Mouse (Mus musculus) MEL (cell line): Measurements from ENCODE around the gene Cntnap2. TPM values are rescaled to one million over a fixed set of nuclear protein-coding genes. Genes with fewer than 3 reads are reported as not detected.
A peak's percentile ranks its signal among the peaks of the same experiment; 100 is the strongest.

Experiments
- DNase-seq: peaks from one replicate; pipeline ENCODE4 v3.0.0; 2011; ENCODE audit warnings: low read depth, low spot score
- H3K27ac ChIP-seq: 2 replicates; pipeline ENCODE4 v1.5.1; 2012; ENCODE audit warnings: low read depth, mild to moderate bottlenecking, control low read depth, low read length, moderate library complexity; ENCODE audit not compliant: control insufficient read depth
- H3K27me3 ChIP-seq, 2 experiments: fragments of 150-350 bp in 1 of 2; sonication (generic) in 1 of 2; 2 replicates each; pipeline ENCODE4 v1.6.1; 2012; ENCODE audit warnings: low read length in 2 of 2, mild to moderate bottlenecking in 2 of 2, improper control_type of control experiment in 1 of 2, moderate library complexity in 1 of 2; ENCODE audit not compliant: insufficient read depth in 2 of 2, control insufficient read depth in 1 of 2
- H3K36me3 ChIP-seq, 2 experiments: 2 replicates each; pipeline ENCODE4 v1.6.1; 2012 to 2014; ENCODE audit warnings: low read length in 2 of 2, improper control_type of control experiment in 1 of 2, inconsistent platforms in 1 of 2, mild to moderate bottlenecking in 1 of 2; ENCODE audit not compliant: insufficient read depth in 2 of 2, control insufficient read depth in 1 of 2
- H3K4me1 ChIP-seq, 2 experiments: fragments of 150-350 bp in 1 of 2; sonication (generic) in 1 of 2; 2 replicates each; pipeline ENCODE4 v1.6.1; 2012; ENCODE audit warnings: low read length in 2 of 2, improper control_type of control experiment in 1 of 2, mild to moderate bottlenecking in 1 of 2; ENCODE audit not compliant: insufficient read depth in 2 of 2, control insufficient read depth in 1 of 2
- H3K4me3 ChIP-seq, 2 experiments: fragments of 150-350 bp in 1 of 2; sonication (generic) in 1 of 2; 2 replicates each; pipeline ENCODE4 v1.5.1; 2012; ENCODE audit warnings: low read depth in 2 of 2, low read length in 2 of 2, mild to moderate bottlenecking in 2 of 2, moderate library complexity in 2 of 2, control low read depth in 1 of 2, improper control_type of control experiment in 1 of 2; ENCODE audit not compliant: control insufficient read depth in 1 of 2, insufficient read depth in 1 of 2
- H3K79me2 ChIP-seq: 2 replicates; pipeline ENCODE4 v1.6.1; 2012; ENCODE audit warnings: mild to moderate bottlenecking, low read length, moderate library complexity; ENCODE audit not compliant: control insufficient read depth, poor library complexity, insufficient read depth
- H3K9ac ChIP-seq: 2 replicates; pipeline ENCODE4 v1.6.1; 2012; ENCODE audit warnings: low read depth, mild to moderate bottlenecking, control low read depth, low read length, moderate library complexity; ENCODE audit not compliant: control insufficient read depth, poor library complexity, severe bottlenecking
- H3K9me3 ChIP-seq: fragments of 150-350 bp; sonication (generic); replicated peaks from 2 replicates; pipeline ENCODE4 v1.6.1; 2012; ENCODE audit warnings: mild to moderate bottlenecking, low read length, improper control_type of control experiment, moderate library complexity; ENCODE audit not compliant: insufficient read depth
- BHLHE40 ChIP-seq: IDR thresholded peaks from 2 replicates; pipeline ENCODE4 v1.6.1; 2012; ENCODE audit warnings: low read depth, mild to moderate bottlenecking, inconsistent platforms, low read length, improper control_type of control experiment, borderline replicate concordance
- CHD2 ChIP-seq: IDR thresholded peaks from 2 replicates; pipeline ENCODE4 v1.6.1; 2011; ENCODE audit warnings: low read length, improper control_type of control experiment
- CTCF ChIP-seq, 3 experiments: IDR thresholded peaks in 2 of 3; conservative IDR thresholded peaks in 1 of 3; 2 replicates each; pipeline ENCODE4 v1.5.1; 2011 to 2012; ENCODE audit warnings: low read length in 3 of 3, low read depth in 2 of 3, mild to moderate bottlenecking in 2 of 3, improper control_type of control experiment in 1 of 3, inconsistent platforms in 1 of 3, mixed read lengths in 1 of 3, moderate library complexity in 1 of 3; ENCODE audit not compliant: control insufficient read depth in 1 of 3, insufficient read depth in 1 of 3, poor library complexity in 1 of 3, severe bottlenecking in 1 of 3
- E2F4 ChIP-seq: IDR thresholded peaks from 2 replicates; pipeline ENCODE4 v1.6.1; 2011; ENCODE audit warnings: low read depth, low read length, improper control_type of control experiment, borderline replicate concordance
- ELF1 ChIP-seq: IDR thresholded peaks from 2 replicates; pipeline ENCODE4 v1.6.1; 2014; ENCODE audit warnings: low read depth, mild to moderate bottlenecking, inconsistent platforms, low read length, improper control_type of control experiment, moderate library complexity
- EP300 ChIP-seq, 2 experiments: IDR thresholded peaks; 2 replicates each; pipeline ENCODE4 v1.6.1; 2011; ENCODE audit warnings: improper control_type of control experiment in 2 of 2, low read length in 2 of 2, low read depth in 1 of 2, mild to moderate bottlenecking in 1 of 2
- ETS1 ChIP-seq: IDR thresholded peaks from 2 replicates; pipeline ENCODE4 v1.6.1; 2012; ENCODE audit warnings: low read depth, mild to moderate bottlenecking, inconsistent platforms, low read length, improper control_type of control experiment, moderate library complexity
- GABPA ChIP-seq: IDR thresholded peaks from 2 replicates; pipeline ENCODE4 v1.6.1; 2012; ENCODE audit warnings: low read depth, mild to moderate bottlenecking, inconsistent platforms, low read length, improper control_type of control experiment, moderate library complexity
- GATA1 ChIP-seq: IDR thresholded peaks from 2 replicates; pipeline ENCODE4 v1.6.1; 2011; ENCODE audit warnings: low read depth, low read length, improper control_type of control experiment
- HCFC1 ChIP-seq: IDR thresholded peaks from 2 replicates; pipeline ENCODE4 v1.6.1; 2012; ENCODE audit warnings: low read depth, mild to moderate bottlenecking, inconsistent platforms, low read length, improper control_type of control experiment, moderate library complexity
- JUND ChIP-seq: IDR thresholded peaks from 2 replicates; pipeline ENCODE4 v1.6.1; 2011; ENCODE audit warnings: low read depth, mild to moderate bottlenecking, improper control_type of control experiment, low read length
- KAT2A ChIP-seq: conservative IDR thresholded peaks from 2 replicates; pipeline ENCODE4 v1.6.1; 2012; ENCODE audit warnings: low read depth, low read length, improper control_type of control experiment, inconsistent platforms
- MAFK ChIP-seq: IDR thresholded peaks from 2 replicates; pipeline ENCODE4 v1.6.1; 2011; ENCODE audit warnings: low read depth, mild to moderate bottlenecking, low read length, improper control_type of control experiment, borderline replicate concordance
- MAX ChIP-seq: IDR thresholded peaks from 2 replicates; pipeline ENCODE4 v1.6.1; 2011; ENCODE audit warnings: low read length, improper control_type of control experiment
- MAZ ChIP-seq: IDR thresholded peaks from 2 replicates; pipeline ENCODE4 v1.6.1; 2012; ENCODE audit warnings: low read depth, mild to moderate bottlenecking, inconsistent platforms, low read length, improper control_type of control experiment
- MEF2A ChIP-seq: IDR thresholded peaks from 2 replicates; pipeline ENCODE4 v1.6.1; 2014; ENCODE audit warnings: low read depth, mild to moderate bottlenecking, inconsistent platforms, low read length, improper control_type of control experiment; ENCODE audit not compliant: poor library complexity, insufficient replicate concordance, severe bottlenecking; ENCODE audit errors: extremely low read depth
- MXI1 ChIP-seq: IDR thresholded peaks from 2 replicates; pipeline ENCODE4 v1.6.1; 2011; ENCODE audit warnings: mild to moderate bottlenecking, low read depth, low read length, improper control_type of control experiment
- MYC ChIP-seq: IDR thresholded peaks from 2 replicates; pipeline ENCODE4 v1.6.1; 2011; ENCODE audit warnings: low read depth, mild to moderate bottlenecking, low read length, improper control_type of control experiment, moderate library complexity
- NRF1 ChIP-seq: IDR thresholded peaks from 2 replicates; pipeline ENCODE4 v1.6.1; 2014; ENCODE audit warnings: low read depth, mild to moderate bottlenecking, inconsistent platforms, low read length, improper control_type of control experiment, moderate library complexity; ENCODE audit not compliant: poor library complexity, insufficient read depth, severe bottlenecking
- POLR2A ChIP-seq, 2 experiments: IDR thresholded peaks; 2 replicates each; pipeline ENCODE4 v1.6.1; 2011 to 2012; ENCODE audit warnings: low read length in 2 of 2, mild to moderate bottlenecking in 2 of 2, control low read depth in 1 of 2, improper control_type of control experiment in 1 of 2, low read depth in 1 of 2, moderate library complexity in 1 of 2; ENCODE audit not compliant: control insufficient read depth in 1 of 2, insufficient read depth in 1 of 2, poor library complexity in 1 of 2
- POLR2AphosphoS5 ChIP-seq: IDR thresholded peaks from 2 replicates; pipeline ENCODE4 v1.6.1; 2012; ENCODE audit warnings: low read depth, borderline replicate concordance, mild to moderate bottlenecking, inconsistent platforms, low read length, moderate library complexity, mixed read lengths
- RAD21 ChIP-seq: IDR thresholded peaks from 2 replicates; pipeline ENCODE4 v1.6.1; 2011; ENCODE audit warnings: mild to moderate bottlenecking, low read depth, low read length, improper control_type of control experiment
- SIN3A ChIP-seq: IDR thresholded peaks from 2 replicates; pipeline ENCODE4 v1.6.1; 2012; ENCODE audit warnings: low read length, improper control_type of control experiment, inconsistent platforms
- SMC3 ChIP-seq: IDR thresholded peaks from 2 replicates; pipeline ENCODE4 v1.6.1; 2011; ENCODE audit warnings: low read depth, low read length, improper control_type of control experiment
- TAL1 ChIP-seq: IDR thresholded peaks from 2 replicates; pipeline ENCODE4 v1.6.1; 2012; ENCODE audit warnings: mild to moderate bottlenecking, inconsistent platforms, low read length, moderate library complexity, mixed read lengths
- TBP ChIP-seq: IDR thresholded peaks from 2 replicates; pipeline ENCODE4 v1.8.0; 2011; ENCODE audit warnings: low read depth, low read length, improper control_type of control experiment
- TCF12 ChIP-seq: IDR thresholded peaks from 2 replicates; pipeline ENCODE4 v1.6.1; 2014; ENCODE audit warnings: low read depth, mild to moderate bottlenecking, inconsistent platforms, low read length, improper control_type of control experiment, moderate library complexity
- UBTF ChIP-seq: IDR thresholded peaks from 2 replicates; pipeline ENCODE4 v1.6.1; 2012; ENCODE audit warnings: low read depth, mild to moderate bottlenecking, inconsistent platforms, low read length, improper control_type of control experiment, moderate library complexity, borderline replicate concordance; ENCODE audit not compliant: insufficient read depth
- USF2 ChIP-seq, 2 experiments: IDR thresholded peaks; 2 replicates each; pipeline ENCODE4 v1.6.1; 2011 to 2012; ENCODE audit warnings: improper control_type of control experiment in 2 of 2, low read length in 2 of 2, borderline replicate concordance in 1 of 2, inconsistent platforms in 1 of 2, low read depth in 1 of 2, mild to moderate bottlenecking in 1 of 2; ENCODE audit not compliant: insufficient read depth in 1 of 2
- ZC3H11A ChIP-seq: IDR thresholded peaks from 2 replicates; pipeline ENCODE4 v1.6.1; 2012; ENCODE audit warnings: low read depth, mild to moderate bottlenecking, inconsistent platforms, low read length, improper control_type of control experiment
- ZKSCAN1 ChIP-seq: IDR thresholded peaks from 2 replicates; pipeline ENCODE4 v1.6.1; 2012; ENCODE audit warnings: low read depth, mild to moderate bottlenecking, inconsistent platforms, low read length, improper control_type of control experiment, moderate library complexity
- ZMIZ1 ChIP-seq: IDR thresholded peaks from 2 replicates; pipeline ENCODE4 v1.6.1; 2012; ENCODE audit warnings: low read depth, mild to moderate bottlenecking, inconsistent platforms, low read length, improper control_type of control experiment, moderate library complexity
- ZNF384 ChIP-seq: IDR thresholded peaks from 2 replicates; pipeline ENCODE4 v1.6.1; 2012; ENCODE audit warnings: low read depth, mild to moderate bottlenecking, inconsistent platforms, low read length, improper control_type of control experiment
- polyA plus RNA-seq, 2 experiments: library from polyadenylated mRNA; stranded (reverse) in 1 of 2; unstranded in 1 of 2; fragments of >175 nt in 1 of 2; fragments of >200 nt in 1 of 2; gene quantifications; 2 replicates each; pipeline versions ENCODE4 v1.2.1 to v1.2.4; 2012; ENCODE audit warnings: low replicate concordance in 2 of 2, low read depth in 1 of 2; ENCODE audit not compliant: insufficient read length in 2 of 2, insufficient read depth in 1 of 2, missing spikeins in 1 of 2
- total RNA-seq: library from RNA; depleted of rRNA; stranded (reverse); fragments of 300-350 nt; gene quantifications from 2 replicates; pipeline ENCODE4 v1.2.3, GENCODE M21; 2012

Gene Cntnap2
- total and polyA plus RNA-seq, 3 experiments: 0.01 TPM; not detected in 2

- Histone ChIP-seq H3K9me3 (no peaks in the 10 kb centered on the region), H3K79me2 (no peaks in the 10 kb centered on the region), H3K36me3 (no peaks in the 10 kb centered on the region), H3K4me3 (peak overlapping the region; percentile 40 to 57), H3K9ac (peak overlapping the region; percentile 17), H3K27ac (peak overlapping the region; percentile 23; the same call in 1 of the 2 replicates), H3K4me1 (peaks cover 0 to 4% of the 10 kb centered on the region in 2 experiments; a peak in 2 of 4 replicates), H3K27me3 (no peaks in the 10 kb centered on the region)
- DNase-seq: peak; percentile 63
- no peak for TF ChIP-seq CTCF (IDR thresholded peaks at IDR 0.05 in 2 of 3, conservative IDR thresholded peaks at IDR 0.05 in 1 of 3; ENCODE audit: control insufficient read depth in 1 of 3, insufficient read depth in 1 of 3, low read depth in 2 of 3, low read length in 3 of 3, poor library complexity in 1 of 3, severe bottlenecking in 1 of 3)
- TF ChIP-seq ETS1: peak; percentile 53
- TF ChIP-seq HCFC1: no peak
- no peak for TF ChIP-seq NRF1
- TF ChIP-seq BHLHE40: no peak
- TF ChIP-seq MYC: no peak
- no peak for TF ChIP-seq SMC3
- TF ChIP-seq MAFK: no peak
- TF ChIP-seq USF2 (IDR thresholded peaks at IDR 0.05; ENCODE audit: borderline replicate concordance in 1 of 2, insufficient read depth in 1 of 2, low read depth in 1 of 2, low read length in 2 of 2): no peak
- TF ChIP-seq KAT2A: no peak
- no peak for TF ChIP-seq POLR2A (IDR thresholded peaks at IDR 0.05; ENCODE audit: control insufficient read depth in 1 of 2, insufficient read depth in 1 of 2, low read depth in 1 of 2, low read length in 2 of 2, poor library complexity in 1 of 2)
- TF ChIP-seq ZMIZ1: no peak
- 0 out of 2 replicates have a peak, but pooled peaks have one; percentile 17 for TF ChIP-seq MAX
- peak; percentile 85 for TF ChIP-seq GATA1
- TF ChIP-seq E2F4: no peak
- TF ChIP-seq ZNF384: no peak
- TF ChIP-seq POLR2AphosphoS5: no peak
- TF ChIP-seq TCF12: peak; percentile 87
- no peak for TF ChIP-seq ZKSCAN1
- TF ChIP-seq SIN3A: 0 out of 2 replicates have a peak, but pooled peaks have one; percentile 26
- TF ChIP-seq JUND: peak; percentile 97
- no peak for TF ChIP-seq MAZ
- no peak for TF ChIP-seq CHD2
- no peak for TF ChIP-seq UBTF
- TF ChIP-seq TBP: no peak
- TF ChIP-seq MXI1: peak; percentile 41; the same call in 1 of the 2 replicates
- no peak for TF ChIP-seq RAD21
- no peak for TF ChIP-seq ELF1
- TF ChIP-seq TAL1: peak; percentile 74
- TF ChIP-seq GABPA: no peak
- no peak for TF ChIP-seq ZC3H11A
- TF ChIP-seq EP300 (IDR thresholded peaks at IDR 0.05; ENCODE audit: low read depth in 1 of 2, low read length in 2 of 2): peak; percentile 68 to 80; a peak in 3 of 4 replicates
- no peak for TF ChIP-seq MEF2A
- TF ChIP-seq, all 39 proteins: peak for 9
Measured at GRCm38 (mm10) chr6:47191940-47192339, 2132.8 kb downstream of the Cntnap2 start.
